Mouse (Mus musculus): ENCODE measurements around the gene Tmem163.

Tmem163 gene

GRCm38 (mm10) chr1:127437091-127437490 is 242.3 kb downstream of the Tmem163 start:
- ATAC-seq (ENCODE audit: low TSS enrichment), result no peak

Measured in frontal cortex, adult (tissue).